Mouse (Mus musculus): Measurements from ENCODE around the gene Erbb3. TPM values are rescaled to one million over a fixed set of nuclear protein-coding genes. Genes with fewer than 3 reads are reported as not detected.
A peak's percentile ranks its signal among the peaks of the same experiment; 100 is the strongest.

The Erbb3 gene
- polyA plus RNA-seq, 1 experiment, result 2.6 TPM

- no peak for TF ChIP-seq CTCF (IDR thresholded peaks at IDR 0.05; ENCODE audit: low read depth, low read length)
- no peak for TF ChIP-seq POLR2A (IDR thresholded peaks at IDR 0.05; ENCODE audit: borderline replicate concordance, low read depth, low read length)
- Histone ChIP-seq H3K4me3 (ENCODE audit: insufficient read depth, low read length) (peak overlapping the region; percentile 31), H3K27ac (ENCODE audit: insufficient read depth, low read depth, low read length) (peak overlapping the region; percentile 97), H3K4me1 (ENCODE audit: control insufficient read depth, insufficient read depth, low read length) (peaks cover 24% of the 10 kb centered on the region)
Observed at GRCm38 (mm10) chr10:128535624-128536265, 53.7 kb downstream of the Erbb3 start.

- no peak for TF ChIP-seq CTCF (IDR thresholded peaks at IDR 0.05; ENCODE audit: low read depth, low read length)
- no peak for TF ChIP-seq POLR2A (IDR thresholded peaks at IDR 0.05; ENCODE audit: borderline replicate concordance, low read depth, low read length)
- peak overlapping the region; percentile 97 for H3K27ac ChIP-seq (ENCODE audit: insufficient read depth, low read depth, low read length)
Observed at GRCm38 (mm10) chr10:128535206-128535605, 54.2 kb downstream of the Erbb3 start.

GRCm38 (mm10) chr10:128526366-128527356, 62.8 kb downstream of the Erbb3 start:
- peak overlapping the region; percentile 72 for H3K27ac ChIP-seq (ENCODE audit: insufficient read depth, low read depth, low read length)
- peaks cover 37% of the 10 kb centered on the region for H3K4me1 ChIP-seq (ENCODE audit: control insufficient read depth, insufficient read depth, low read length)
- TF ChIP-seq POLR2A (IDR thresholded peaks at IDR 0.05; ENCODE audit: borderline replicate concordance, low read depth, low read length) (no peak), CTCF (IDR thresholded peaks at IDR 0.05; ENCODE audit: low read depth, low read length) (no peak)
- peak overlapping the region; percentile 57 for H3K4me3 ChIP-seq (ENCODE audit: insufficient read depth, low read length)

More at GRCm38 (mm10) chr10:128535206-128535605, 54.2 kb downstream of the Erbb3 start:
- Histone ChIP-seq H3K4me1 (ENCODE audit: control insufficient read depth, insufficient read depth, low read length) (peaks cover 24% of the 10 kb centered on the region), H3K4me3 (ENCODE audit: insufficient read depth, low read length) (no peak overlapping the region)

GRCm38 (mm10) chr10:128525671-128526308, 63.7 kb downstream of the Erbb3 start, which contains the start of gene Esyt1:
Gene Esyt1 (minus strand): TSS chr10:128525871.
- Histone ChIP-seq H3K4me1 (ENCODE audit: control insufficient read depth, insufficient read depth, low read length) (peaks cover 32% of the 10 kb centered on the region), H3K27ac (ENCODE audit: insufficient read depth, low read depth, low read length) (peak within 1 kb of the TSS; percentile 72), H3K4me3 (ENCODE audit: insufficient read depth, low read length) (peak within 1 kb of the TSS; percentile 83)
- TF ChIP-seq POLR2A (IDR thresholded peaks at IDR 0.05; ENCODE audit: borderline replicate concordance, low read depth, low read length), result no peak; the same call in 1 of the 2 replicates
- no peak for TF ChIP-seq CTCF (IDR thresholded peaks at IDR 0.05; ENCODE audit: low read depth, low read length)

- Histone ChIP-seq H3K4me3 (ENCODE audit: insufficient read depth, low read length) (peak overlapping the region; percentile 83), H3K4me1 (ENCODE audit: control insufficient read depth, insufficient read depth, low read length) (peaks cover 32% of the 10 kb centered on the region), H3K27ac (ENCODE audit: insufficient read depth, low read depth, low read length) (peak overlapping the region; percentile 53)
- TF ChIP-seq POLR2A (IDR thresholded peaks at IDR 0.05; ENCODE audit: borderline replicate concordance, low read depth, low read length), result 0 out of 2 replicates have a peak, but pooled peaks have one; percentile 40
- no peak; the same call in 1 of the 2 replicates for TF ChIP-seq CTCF (IDR thresholded peaks at IDR 0.05; ENCODE audit: low read depth, low read length)
Observed at GRCm38 (mm10) chr10:128524732-128525662, 64.5 kb downstream of the Erbb3 start.

- H3K4me3 ChIP-seq (ENCODE audit: insufficient read depth, low read length), result peak overlapping the region; percentile 83
- H3K27ac ChIP-seq (ENCODE audit: insufficient read depth, low read depth, low read length), result no peak overlapping the region
- H3K4me1 ChIP-seq (ENCODE audit: control insufficient read depth, insufficient read depth, low read length), result peaks cover 24% of the 10 kb centered on the region
- TF ChIP-seq POLR2A (IDR thresholded peaks at IDR 0.05; ENCODE audit: borderline replicate concordance, low read depth, low read length) (no peak), CTCF (IDR thresholded peaks at IDR 0.05; ENCODE audit: low read depth, low read length) (no peak)
Observed at GRCm38 (mm10) chr10:128524111-128524731, 65.2 kb downstream of the Erbb3 start.

- TF ChIP-seq CTCF (IDR thresholded peaks at IDR 0.05; ENCODE audit: low read depth, low read length), result no peak
- TF ChIP-seq POLR2A (IDR thresholded peaks at IDR 0.05; ENCODE audit: borderline replicate concordance, low read depth, low read length), result no peak
- H3K4me3 ChIP-seq (ENCODE audit: insufficient read depth, low read length), result no peak overlapping the region
- H3K27ac ChIP-seq (ENCODE audit: insufficient read depth, low read depth, low read length), result no peak overlapping the region
- peaks cover 11% of the 10 kb centered on the region for H3K4me1 ChIP-seq (ENCODE audit: control insufficient read depth, insufficient read depth, low read length)
Observed at GRCm38 (mm10) chr10:128522351-128522750, 67.1 kb downstream of the Erbb3 start.

GRCm38 (mm10) chr10:128520591-128520990, 68.9 kb downstream of the Erbb3 start:
- H3K4me1 ChIP-seq (ENCODE audit: control insufficient read depth, insufficient read depth, low read length), result peaks cover 10% of the 10 kb centered on the region
- H3K4me3 ChIP-seq (ENCODE audit: insufficient read depth, low read length), result no peak overlapping the region
- H3K27ac ChIP-seq (ENCODE audit: insufficient read depth, low read depth, low read length), result no peak overlapping the region
- TF ChIP-seq CTCF (IDR thresholded peaks at IDR 0.05; ENCODE audit: low read depth, low read length) (no peak), POLR2A (IDR thresholded peaks at IDR 0.05; ENCODE audit: borderline replicate concordance, low read depth, low read length) (no peak)

Data from bone marrow macrophage, adult 2 months (primary cell).